Mouse (Mus musculus) midbrain, embryonic 13.5 days (tissue): ENCODE results near the gene Zswim1. TPM values are rescaled to one million over a fixed set of nuclear protein-coding genes. Genes with fewer than 3 reads are reported as not detected.
"Not testable (repeated sequence)": the region's sequence is repeated elsewhere in the genome, so short reads cannot be mapped to it uniquely, and the experiment has no call there.

Experiments used
- ATAC-seq: fragments of 200-750 bp; cut with Nextera tagmentation; 2 replicates; pipeline ENCODE4 v1.8.0; 2017; ENCODE audit warnings: mild to moderate bottlenecking, moderate TSS enrichment, moderate library complexity
- H3K27ac ChIP-seq: fragments of 300-500 bp; sonication (generic); 2 replicates; pipeline ENCODE4 v1.5.1; 2015; ENCODE audit warnings: inconsistent platforms, mild to moderate bottlenecking, moderate library complexity
- H3K27me3 ChIP-seq: fragments of 300-500 bp; sonication (generic); 2 replicates; pipeline ENCODE4 v1.6.1; 2015; ENCODE audit warnings: mild to moderate bottlenecking, inconsistent platforms
- H3K36me3 ChIP-seq: fragments of 300-500 bp; sonication (generic); 2 replicates; pipeline ENCODE4 v1.6.1; 2015; ENCODE audit warnings: mild to moderate bottlenecking, inconsistent platforms
- H3K4me1 ChIP-seq: fragments of 300-500 bp; sonication (generic); replicated peaks from 2 replicates; pipeline ENCODE4 v1.6.1; 2015; ENCODE audit warnings: inconsistent platforms
- H3K4me2 ChIP-seq: fragments of 300-500 bp; sonication (generic); replicated peaks from 2 replicates; pipeline ENCODE4 v1.6.1; 2015; ENCODE audit warnings: moderate library complexity, mild to moderate bottlenecking, inconsistent platforms
- H3K4me3 ChIP-seq: fragments of 300-500 bp; sonication (generic); replicated peaks from 2 replicates; pipeline ENCODE4 v1.5.1; 2015; ENCODE audit warnings: mild to moderate bottlenecking, inconsistent platforms
- H3K9ac ChIP-seq: fragments of 300-500 bp; sonication (generic); replicated peaks from 2 replicates; pipeline ENCODE4 v1.6.1; 2015; ENCODE audit warnings: mild to moderate bottlenecking, inconsistent platforms
- H3K9me3 ChIP-seq: fragments of 300-500 bp; sonication (generic); 2 replicates; pipeline ENCODE4 v1.6.1; 2016; ENCODE audit warnings: mild to moderate bottlenecking, inconsistent platforms
- WGBS: fragments of 180-500 bp; shearing (Covaris S2); methylation state at CpG from one replicate; pipeline ENCODE4 v1.1.7; 2015; 5-methylcytosine and 5-hydroxymethylcytosine counted together
- polyA plus RNA-seq: library from polyadenylated mRNA; unstranded; fragments of >200 nt; fragmentation: Nextera tagmentation; extraction: Ambion mirVana; gene quantifications from 2 replicates; pipeline ENCODE4 v1.2.1, GENCODE M21; 2015

Gene Zswim1
- polyA plus RNA-seq, 1 experiment from 2014 or later: 25.4 TPM

DNA sequence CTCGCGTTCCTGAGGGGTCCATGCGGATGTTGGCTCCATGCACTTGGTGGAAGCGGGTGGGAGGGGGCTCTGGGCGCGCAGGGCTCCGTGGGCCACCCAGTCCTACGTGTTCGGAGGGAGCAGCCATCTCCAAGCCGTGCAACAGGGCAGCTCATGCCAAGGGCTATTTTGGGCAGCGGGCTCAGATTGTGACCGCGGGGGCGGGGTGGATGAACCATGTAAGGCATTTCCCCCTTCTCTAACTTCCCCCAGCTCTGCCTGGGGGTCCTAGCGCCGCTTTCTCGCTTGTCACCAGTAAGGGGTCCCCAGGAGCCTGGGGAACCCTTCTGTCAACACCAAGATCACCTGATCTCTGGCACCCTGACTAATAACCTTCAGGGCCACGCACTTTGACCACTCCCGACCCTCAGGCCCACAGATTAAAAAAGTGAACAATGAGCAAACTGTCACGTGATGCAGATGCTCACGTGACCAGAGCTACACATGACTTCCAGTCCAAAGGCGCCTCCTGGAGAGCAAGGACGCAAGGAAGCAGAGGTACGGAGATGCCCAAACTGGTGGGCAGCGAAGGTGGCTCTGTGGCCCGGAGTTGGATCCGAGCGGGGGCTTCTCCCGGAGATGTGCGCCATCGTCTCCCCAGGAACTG lies 11.0 kb downstream of the Zswim1 start, which contains the start of gene Neurl2:
Neurl2 (minus strand) TSS at position 143 of the 646 bp plus-strand sequence.
- Histone ChIP-seq H3K9me3 (no peaks in the 10 kb centered on the region), H3K4me1 (peaks cover 27% of the 10 kb centered on the region), H3K27ac (peak within 1 kb of the TSS; percentile 74), H3K9ac (peak within 1 kb of the TSS; percentile 83), H3K4me3 (peak within 1 kb of the TSS; percentile 70), H3K36me3 (peaks cover 28% of the 10 kb centered on the region), H3K27me3 (no peaks in the 10 kb centered on the region), H3K4me2 (peak within 1 kb of the TSS; percentile 99)
- under 1% methylated on average over 31 of the region's 31 CpGs for WGBS
- peak; percentile 77 for ATAC-seq

DNA sequence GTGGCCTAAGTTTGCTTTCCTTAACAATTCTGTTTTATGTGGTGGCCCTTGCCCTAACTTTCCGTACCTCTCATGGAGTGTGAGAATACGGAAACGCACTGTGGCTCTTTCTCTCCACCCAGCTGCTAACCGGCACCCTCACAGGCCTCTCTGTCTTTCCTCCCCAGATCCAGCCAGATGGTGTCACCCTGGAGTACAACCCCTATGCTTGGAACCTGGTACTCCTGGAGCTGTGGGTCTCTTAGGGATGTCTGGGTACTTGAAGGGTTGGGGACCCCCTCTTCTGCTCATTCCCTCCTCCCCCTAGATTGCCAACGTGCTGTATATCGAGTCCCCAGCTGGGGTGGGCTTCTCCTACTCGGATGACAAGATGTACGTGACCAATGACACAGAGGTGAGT lies 12.0 kb downstream of the Zswim1 start:
- no peak for ATAC-seq
- Histone ChIP-seq H3K4me3 (peak overlapping the region; percentile 70), H3K9me3 (no peaks in the 10 kb centered on the region), H3K36me3 (peaks cover 31% of the 10 kb centered on the region), H3K27me3 (no peaks in the 10 kb centered on the region), H3K27ac (no peak overlapping the region), H3K4me1 (peaks cover 27% of the 10 kb centered on the region), H3K4me2 (peak overlapping the region; percentile 99), H3K9ac (peak overlapping the region; percentile 83)
- WGBS: 51% methylated on average over 8 of the region's 8 CpGs

DNA sequence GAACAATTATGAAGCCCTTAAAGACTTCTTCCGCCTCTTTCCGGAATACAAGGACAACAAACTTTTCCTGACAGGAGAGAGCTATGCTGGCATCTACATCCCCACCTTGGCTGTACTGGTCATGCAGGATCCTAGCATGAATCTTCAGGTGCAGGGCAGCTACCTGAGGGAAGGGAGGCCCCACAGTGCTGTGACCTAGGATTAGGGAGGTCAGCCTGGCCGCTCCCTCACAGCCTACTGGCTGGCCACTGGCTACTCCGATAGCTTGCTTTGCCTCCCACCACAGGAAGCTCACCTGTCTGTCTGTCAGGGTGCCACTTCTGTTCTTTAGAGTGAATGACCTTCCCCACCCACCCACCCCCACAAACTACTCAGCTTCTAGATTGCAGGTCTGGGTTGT lies 12.7 kb downstream of the Zswim1 start:
- WGBS: 99% methylated on average over 4 of the region's 4 CpGs
- no peak overlapping the region for H3K9ac ChIP-seq
- H3K9me3 ChIP-seq: no peaks in the 10 kb centered on the region
- ATAC-seq: no peak
- no peak overlapping the region for H3K4me3 ChIP-seq
- H3K4me1 ChIP-seq: peaks cover 27% of the 10 kb centered on the region
- H3K27ac ChIP-seq: no peak overlapping the region
- peaks cover 38% of the 10 kb centered on the region for H3K36me3 ChIP-seq
- peak overlapping the region; percentile 99; the same call in 1 of the 2 replicates for H3K4me2 ChIP-seq
- no peaks in the 10 kb centered on the region for H3K27me3 ChIP-seq

GRCm38 (mm10) chr2:164845782-164846181 lies 23.3 kb downstream of the Zswim1 start:
- Histone ChIP-seq H3K4me2 (no peak overlapping the region), H3K9ac (no peak overlapping the region), H3K4me3 (no peak overlapping the region), H3K27me3 (no peaks in the 10 kb centered on the region), H3K27ac (no peak overlapping the region), H3K9me3 (no peaks in the 10 kb centered on the region), H3K36me3 (peaks cover 9% of the 10 kb centered on the region; the same call in 1 of the 2 replicates), H3K4me1 (no peaks in the 10 kb centered on the region)
- WGBS: 58% methylated on average over 3 of the region's 3 CpGs
- no peak for ATAC-seq

- Histone ChIP-seq H3K27ac (no peak overlapping the region), H3K36me3 (peaks cover 9% of the 10 kb centered on the region; the same call in 1 of the 2 replicates), H3K4me1 (no peaks in the 10 kb centered on the region), H3K9me3 (no peaks in the 10 kb centered on the region), H3K4me2 (no peak overlapping the region), H3K4me3 (no peak overlapping the region), H3K9ac (no peak overlapping the region), H3K27me3 (peaks cover 4% of the 10 kb centered on the region; the same call in 1 of the 2 replicates)
- WGBS: 89% methylated on average over 8 of the region's 8 CpGs
- ATAC-seq: no peak
Observed at GRCm38 (mm10) chr2:164850061-164850460, 27.6 kb downstream of the Zswim1 start.

GRCm38 (mm10) chr2:164855572-164855971 lies 33.1 kb downstream of the Zswim1 start:
- not testable (repeated sequence) for ATAC-seq, H3K4me3 ChIP-seq, H3K9me3 ChIP-seq, H3K9ac ChIP-seq, H3K27ac ChIP-seq, H3K36me3 ChIP-seq
- Histone ChIP-seq H3K27me3 (peaks cover 46% of the 10 kb centered on the region), H3K4me1 (peaks cover 24% of the 10 kb centered on the region), H3K4me2 (peak overlapping the region; percentile 93)
- 73% methylated on average over 5 of the region's 5 CpGs for WGBS

- Histone ChIP-seq H3K9ac (peak overlapping the region; percentile 68), H3K27me3 (peaks cover 49% of the 10 kb centered on the region), H3K27ac (no peak overlapping the region), H3K4me3 (peak overlapping the region; percentile 48), H3K4me2 (peak overlapping the region; percentile 93), H3K9me3 (no peaks in the 10 kb centered on the region), H3K4me1 (peaks cover 24% of the 10 kb centered on the region), H3K36me3 (no peaks in the 10 kb centered on the region)
- 1% methylated on average over 42 of the region's 42 CpGs for WGBS
- peak; percentile 31 for ATAC-seq
Observed at GRCm38 (mm10) chr2:164856309-164857100, 34.0 kb downstream of the Zswim1 start.

DNA sequence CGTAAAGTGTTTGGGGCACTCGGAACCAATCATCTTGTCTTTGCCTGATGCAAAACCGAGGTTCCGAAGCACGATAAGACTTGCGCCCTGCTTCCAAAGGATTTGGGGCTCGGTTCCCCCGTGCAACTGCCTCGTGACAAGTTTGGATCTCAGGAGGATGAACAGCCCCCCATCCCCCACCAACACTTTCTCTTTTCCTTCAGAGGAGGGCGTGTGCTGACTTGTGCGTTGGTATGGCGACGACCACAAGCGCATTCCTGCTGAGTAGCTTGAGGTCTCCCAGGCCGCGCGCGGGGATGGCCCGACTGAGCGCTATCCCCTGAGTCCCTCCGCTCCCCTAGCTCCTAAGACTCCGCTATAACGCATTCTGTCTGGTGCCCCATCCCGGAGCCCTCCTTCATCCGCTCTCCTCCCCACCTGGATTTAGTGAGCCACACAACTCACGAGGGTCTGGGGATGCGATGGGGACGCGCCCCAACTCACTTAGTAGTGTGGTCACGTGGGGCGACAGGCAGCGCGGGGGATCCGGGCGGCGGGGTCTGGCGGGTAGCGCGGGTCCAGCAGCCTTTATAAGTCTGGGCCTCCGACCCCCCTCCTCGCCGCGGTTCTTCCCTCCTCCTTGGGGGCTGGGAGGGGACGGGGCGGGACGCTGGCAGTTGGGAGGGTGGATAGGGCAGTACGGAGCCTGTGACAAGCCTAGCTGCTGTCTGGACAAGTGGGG lies 34.8 kb downstream of the Zswim1 start, which contains the start of gene Pltp:
Pltp (minus strand) TSS at position 611 of the 721 bp plus-strand sequence.
- Histone ChIP-seq H3K4me3 (peak within 1 kb of the TSS; percentile 48), H3K27me3 (peaks cover 49% of the 10 kb centered on the region), H3K4me2 (peak within 1 kb of the TSS; percentile 93), H3K36me3 (no peaks in the 10 kb centered on the region), H3K9me3 (no peaks in the 10 kb centered on the region), H3K27ac (peak within 1 kb of the TSS; percentile 30; the same call in 1 of the 2 replicates), H3K4me1 (peaks cover 24% of the 10 kb centered on the region), H3K9ac (peak within 1 kb of the TSS; percentile 68)
- ATAC-seq: peak; percentile 84
- under 1% methylated on average over 47 of the region's 47 CpGs for WGBS

DNA sequence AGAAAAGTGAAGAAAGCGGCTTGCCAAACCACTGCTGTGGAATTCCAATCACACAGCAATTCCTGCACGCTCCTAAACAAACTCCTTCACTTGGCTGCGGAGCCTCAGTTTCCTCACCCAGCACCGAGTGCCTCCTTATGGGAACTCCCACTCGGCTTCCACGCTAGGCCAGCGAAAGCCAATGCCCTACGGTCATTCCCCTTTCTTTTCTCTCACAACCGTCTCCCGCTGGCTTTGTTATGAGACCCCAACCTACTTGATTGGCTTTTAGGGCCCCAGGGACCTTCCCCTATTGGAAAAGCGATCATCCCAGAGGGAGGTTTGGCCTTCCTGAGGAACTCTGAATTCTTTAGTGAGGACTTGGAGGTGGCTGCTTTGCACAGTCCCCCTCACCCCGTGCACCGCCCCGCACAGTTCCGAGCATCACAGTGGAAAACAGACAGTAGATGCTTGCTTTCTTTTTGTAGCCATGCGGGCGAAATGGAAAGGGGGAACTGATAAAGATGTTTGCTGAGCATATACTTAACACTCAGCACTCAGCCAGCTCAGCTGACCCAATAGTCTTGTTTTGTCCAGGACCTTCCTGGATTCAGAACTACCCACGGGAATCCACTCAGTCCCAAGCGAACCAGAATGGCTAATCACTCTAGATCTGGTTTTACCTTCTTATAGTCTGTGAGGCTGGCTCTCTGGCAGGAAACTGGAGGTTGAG lies 35.5 kb downstream of the Zswim1 start:
- H3K4me3 ChIP-seq: peak overlapping the region; percentile 48
- H3K4me1 ChIP-seq: peaks cover 27% of the 10 kb centered on the region
- H3K9me3 ChIP-seq: no peaks in the 10 kb centered on the region
- H3K36me3 ChIP-seq: no peaks in the 10 kb centered on the region
- peak overlapping the region; percentile 93 for H3K4me2 ChIP-seq
- peak overlapping the region; percentile 68 for H3K9ac ChIP-seq
- ATAC-seq: peak; percentile 57
- no peak overlapping the region for H3K27ac ChIP-seq
- WGBS: 2% methylated on average over 19 of the region's 19 CpGs
- peaks cover 49% of the 10 kb centered on the region for H3K27me3 ChIP-seq

DNA sequence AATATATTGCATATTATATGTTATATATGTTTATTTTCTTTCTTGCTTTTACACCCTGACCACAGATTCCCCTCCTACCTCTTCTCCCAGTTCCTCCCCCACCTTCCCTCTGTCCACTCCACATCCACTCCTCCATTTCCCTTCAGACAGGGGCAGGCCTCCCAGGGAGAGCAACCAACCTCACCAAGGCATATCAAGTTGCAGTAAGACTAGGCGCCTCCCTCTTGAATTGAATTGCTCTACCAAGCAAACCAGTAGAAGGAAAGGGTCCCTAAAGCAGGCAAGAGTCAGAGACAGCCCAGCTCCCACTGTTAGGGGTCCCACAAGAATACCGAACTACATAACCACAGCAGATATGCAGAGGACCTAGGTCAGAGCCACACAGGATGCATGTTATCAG lies 36.7 kb downstream of the Zswim1 start:
- H3K27ac ChIP-seq: no peak overlapping the region
- H3K4me2 ChIP-seq: no peak overlapping the region
- ATAC-seq: no peak
- no peak overlapping the region for H3K4me3 ChIP-seq
- no peaks in the 10 kb centered on the region for H3K36me3 ChIP-seq
- no peaks in the 10 kb centered on the region for H3K9me3 ChIP-seq
- peaks cover 49% of the 10 kb centered on the region for H3K27me3 ChIP-seq
- 62% methylated on average over 2 of the region's 2 CpGs for WGBS
- peaks cover 27% of the 10 kb centered on the region for H3K4me1 ChIP-seq
- no peak overlapping the region for H3K9ac ChIP-seq

- peaks cover 27% of the 10 kb centered on the region for H3K4me1 ChIP-seq
- no peak overlapping the region for H3K27ac ChIP-seq
- H3K9ac ChIP-seq: no peak overlapping the region
- H3K4me3 ChIP-seq: no peak overlapping the region
- H3K36me3 ChIP-seq: no peaks in the 10 kb centered on the region
- ATAC-seq: no peak
- 65% methylated on average over 9 of the region's 9 CpGs for WGBS
- peaks cover 48% of the 10 kb centered on the region for H3K27me3 ChIP-seq
- no peaks in the 10 kb centered on the region for H3K9me3 ChIP-seq
- H3K4me2 ChIP-seq: no peak overlapping the region
Observed at GRCm38 (mm10) chr2:164859640-164860432, 37.4 kb downstream of the Zswim1 start.
